Comparison of ENCODE assay signal across 10 mouse cellular contexts in genomic region chr5:57756726-57757424, GRCm38 (mm10). TPM values are rescaled to one million over a fixed set of nuclear protein-coding genes. Genes with fewer than 3 reads are reported as not detected.
DNase-seq lines count a peak whose midpoint lies in the region; ATAC-seq and TF ChIP-seq lines count a peak whose summit lies in the region.
"Had no signal": no experiment of that assay in that cellular context is flagged by ENCODE, and none has a peak within 500 bp of the region (broad histone marks: within the 10 kb centered on the region; RNA-seq: fewer than 3 reads in every experiment).

No protein-coding gene starts in this region.

- no peak for TF ChIP-seq CTCF in Patski (IDR thresholded peaks at IDR 0.05)

- H3K27me3 ChIP-seq in liver, embryonic 12.5 days (replicated peaks) = no peaks in the 10 kb centered on the region
- no peaks in the 10 kb centered on the region for H3K27me3 ChIP-seq in Patski
- no peaks in the 10 kb centered on the region for H3K27me3 ChIP-seq in embryonic facial prominence, embryonic 14.5 days (replicated peaks; ENCODE audit: control insufficient read depth, insufficient read depth, low read length)
- H3K27me3 ChIP-seq in heart, embryonic 15.5 days = no peaks in the 10 kb centered on the region

- no peak overlapping the region for H3K4me3 ChIP-seq in liver, embryonic 12.5 days
- no peak overlapping the region for H3K4me3 ChIP-seq in embryonic facial prominence, embryonic 14.5 days (ENCODE audit: low read depth, low read length)
- no peak overlapping the region for H3K4me3 ChIP-seq in heart, embryonic 15.5 days
- H3K4me3 ChIP-seq: left cerebral cortex, adult 2 months had no signal

- H3K4me2 ChIP-seq in liver, embryonic 12.5 days = no peak overlapping the region
- H3K4me2 ChIP-seq in embryonic facial prominence, embryonic 14.5 days (ENCODE audit: low read depth, low read length) = no peak overlapping the region
- no peak overlapping the region for H3K4me2 ChIP-seq in heart, embryonic 15.5 days

- H3K4me1 ChIP-seq in liver, embryonic 12.5 days = peaks cover 41% of the 10 kb centered on the region
- peaks cover 12% of the 10 kb centered on the region for H3K4me1 ChIP-seq in embryonic facial prominence, embryonic 14.5 days (ENCODE audit: control insufficient read depth, insufficient read depth, low read length)
- H3K4me1 ChIP-seq in heart, embryonic 15.5 days (replicated peaks) = peaks cover 31% of the 10 kb centered on the region

- H3K9me3 ChIP-seq in liver, embryonic 12.5 days (replicated peaks) = no peaks in the 10 kb centered on the region
- H3K9me3 ChIP-seq in embryonic facial prominence, embryonic 14.5 days (ENCODE audit: control insufficient read depth, low read length) = no peaks in the 10 kb centered on the region
- H3K9me3 ChIP-seq in heart, embryonic 15.5 days (replicated peaks) = no peaks in the 10 kb centered on the region

- DNase-seq in liver (no peak), Patski (ENCODE audit: low read depth, low spot score) (no peak)
- peak; percentile 46 for DNase-seq in embryonic facial prominence, embryonic 14.5 days (ENCODE audit: low spot score)
- no peak for DNase-seq in cerebellum, postnatal 4 days (ENCODE audit: low spot score in 2 of 2)
- DNase-seq in neural tube, embryonic 10.5 days (ENCODE audit: extremely low spot score, low spot score) = no peak
- no peak for DNase-seq in ovary, adult 18-20 months (ENCODE audit: low spot score)
- DNase-seq: kidney, adult 11 months had no signal

- WGBS in liver, embryonic 12.5 days (ENCODE audit: insufficient replicate concordance) = 40% methylated on average over 4 of the region's 4 CpGs
- WGBS in embryonic facial prominence, embryonic 14.5 days = 30% methylated on average over 4 of the region's 4 CpGs
- 43% methylated on average over 4 of the region's 4 CpGs for WGBS in heart, embryonic 15.5 days

- CTCF ChIA-PET in Patski (lab: Charles Lee) = no interaction called here

- POLR2A ChIA-PET in Patski (lab: Charles Lee) = no interaction called here

- in situ Hi-C loops in Patski (cut with MboI; ENCODE audit: low pct_unique_long_range_greater_than_20kb) = no loop called here

- peak overlapping the region; percentile 67 for H3K27ac ChIP-seq in liver, embryonic 12.5 days
- peak overlapping the region; percentile 33; the same call in 1 of the 2 replicates for H3K27ac ChIP-seq in embryonic facial prominence, embryonic 14.5 days (replicated peaks; ENCODE audit: low read depth, low read length)
- H3K27ac ChIP-seq in heart, embryonic 15.5 days = peak overlapping the region; percentile 77
- H3K27ac ChIP-seq: left cerebral cortex, adult 2 months had no signal

- H3K9ac ChIP-seq in liver, embryonic 12.5 days = no peak overlapping the region
- no peak overlapping the region; the same call in 1 of the 2 replicates for H3K9ac ChIP-seq in embryonic facial prominence, embryonic 14.5 days (ENCODE audit: low read depth, low read length)
- H3K9ac ChIP-seq in heart, embryonic 15.5 days = no peak overlapping the region

- no peak for ATAC-seq in liver, embryonic 12.5 days
- ATAC-seq in Patski = peak; percentile 18
- peak; percentile 79; the same call in 1 of the 2 replicates for ATAC-seq in embryonic facial prominence, embryonic 14.5 days (ENCODE audit: low read depth)
- no peak for ATAC-seq in heart, embryonic 15.5 days (replicated peaks; ENCODE audit: insufficient number of reproducible peaks, insufficient read depth, low FRiP score, low read depth)

- H3K36me3 ChIP-seq in liver, embryonic 12.5 days = no peaks in the 10 kb centered on the region
- H3K36me3 ChIP-seq in embryonic facial prominence, embryonic 14.5 days (ENCODE audit: control insufficient read depth, insufficient read depth, low read length) = no peaks in the 10 kb centered on the region
- no peaks in the 10 kb centered on the region for H3K36me3 ChIP-seq in heart, embryonic 15.5 days

RNA-seq across cellular contexts. Expression of gene Pcdh7, which starts 39.1 kb away (rescaled TPM):
- 2.2 and 2.4 TPM in 2 replicates for polyA plus RNA-seq in liver, embryonic 12.5 days (2016; fragmentation: Nextera tagmentation; extraction: Ambion mirVana)
- polyA plus RNA-seq in Patski (2021) = 139 TPM
- 14.0 TPM in 2 replicates for polyA plus RNA-seq in embryonic facial prominence, embryonic 14.5 days (2014; fragmentation: Nextera tagmentation; extraction: Ambion mirVana)
- polyA plus RNA-seq in heart, embryonic 15.5 days (2015; fragmentation: Nextera tagmentation; extraction: Ambion mirVana) = 21.1 and 21.8 TPM in 2 replicates

Comparison
In these comparisons a context has a peak if more than half of its experiments do, and no peak if none do; other contexts are left out.
1. ATAC-seq: peak in Patski (single experiment) and embryonic facial prominence, embryonic 14.5 days (single experiment); none in liver, embryonic 12.5 days (single experiment) and heart, embryonic 15.5 days (single experiment).
2. Peak in every context shown above with its lines, with median percentiles within 50 percentile points of each other: H3K27ac ChIP-seq.